Mouse (Mus musculus) kidney, adult 2 months (tissue): Measurements from ENCODE around the gene Cox19. TPM values are rescaled to one million over a fixed set of nuclear protein-coding genes. Genes with fewer than 3 reads are reported as not detected.

Experiments
- DNase-seq: peaks from one replicate; pipeline ENCODE4 v3.0.0; 2021
- H3K27ac ChIP-seq: fragments of 200-500 bp; 2 replicates; pipeline ENCODE4 v1.5.1; 2012; ENCODE audit warnings: low read depth, low read length, control low read depth, inconsistent platforms; ENCODE audit not compliant: insufficient read depth
- H3K27me3 ChIP-seq: fragments of 200-500 bp; replicated peaks from 2 replicates; pipeline ENCODE4 v1.6.1; 2012; ENCODE audit warnings: mild to moderate bottlenecking, moderate library complexity, low read length, inconsistent platforms; ENCODE audit not compliant: control insufficient read depth, insufficient read depth
- H3K36me3 ChIP-seq: fragments of 200-500 bp; 2 replicates; pipeline ENCODE4 v1.6.1; 2012; ENCODE audit warnings: mild to moderate bottlenecking, moderate library complexity, low read length, inconsistent platforms; ENCODE audit not compliant: control insufficient read depth, insufficient read depth
- H3K4me1 ChIP-seq: fragments of 200-500 bp; 2 replicates; pipeline ENCODE4 v1.6.1; 2011; ENCODE audit warnings: low read length; ENCODE audit not compliant: control insufficient read depth, insufficient read depth
- H3K4me3 ChIP-seq: fragments of 200-500 bp; 2 replicates; pipeline ENCODE4 v1.5.1; 2011; ENCODE audit warnings: mild to moderate bottlenecking, low read depth, low read length, control low read depth; ENCODE audit not compliant: insufficient read depth
- CTCF ChIP-seq: fragments of 200-500 bp; conservative IDR thresholded peaks from 2 replicates; pipeline ENCODE4 v1.5.1; 2011; ENCODE audit warnings: low read depth, mild to moderate bottlenecking, control low read depth, low read length, moderate library complexity, mixed read lengths; ENCODE audit not compliant: insufficient read depth, insufficient read length
- POLR2A ChIP-seq: fragments of 200-500 bp; IDR thresholded peaks from one replicate; pipeline ENCODE4 v1.6.1; 2011; ENCODE audit warnings: low read depth, low read length, control low read depth
- WGBS: fragments of 180-500 bp; shearing (Covaris S2); methylation state at CpG from one replicate; pipeline ENCODE4 v1.1.7; 2018; 5-methylcytosine and 5-hydroxymethylcytosine counted together
- polyA plus RNA-seq: library from polyadenylated mRNA; depleted of rRNA; stranded (reverse); fragments of >200 nt; gene quantifications from 2 replicates; pipeline ENCODE4 v1.2.3, GENCODE M21; 2012

Gene Cox19
- polyA plus RNA-seq, 1 experiment, result 114 TPM

- H3K4me3 ChIP-seq, result no peak overlapping the region
- TF ChIP-seq POLR2A, result no peak
- TF ChIP-seq CTCF, result no peak
- WGBS, result 90% methylated on average over 7 of the region's 7 CpGs
- H3K27me3 ChIP-seq, result no peaks in the 10 kb centered on the region
- H3K27ac ChIP-seq, result no peak overlapping the region
- no peaks in the 10 kb centered on the region for H3K36me3 ChIP-seq
- DNase-seq, result no peak
- peaks cover 3% of the 10 kb centered on the region; the same call in 1 of the 2 replicates for H3K4me1 ChIP-seq
Observed at GRCm38 (mm10) chr5:139326986-139327633, 24.1 kb downstream of the Cox19 start.

GRCm38 (mm10) chr5:139326111-139326696 lies 25.0 kb downstream of the Cox19 start:
- WGBS, result 68% methylated on average over 13 of the region's 13 CpGs
- no peak overlapping the region for H3K4me3 ChIP-seq
- H3K27ac ChIP-seq, result no peak overlapping the region
- H3K27me3 ChIP-seq, result no peaks in the 10 kb centered on the region
- H3K4me1 ChIP-seq, result 0 out of 2 replicates have a peak, but pooled peaks cover 3% of the 10 kb centered on the region
- TF ChIP-seq CTCF (no peak), POLR2A (no peak)
- no peaks in the 10 kb centered on the region for H3K36me3 ChIP-seq
- no peak for DNase-seq

GRCm38 (mm10) chr5:139325395-139325966 lies 25.7 kb downstream of the Cox19 start, which contains the start of gene Adap1:
Gene Adap1, minus strand, starts transcription at chr5:139325622.
- H3K27me3 ChIP-seq, result no peaks in the 10 kb centered on the region
- TF ChIP-seq POLR2A (no peak), CTCF (peak; percentile 44)
- H3K4me1 ChIP-seq, result peaks cover 8% of the 10 kb centered on the region; the same call in 1 of the 2 replicates
- DNase-seq, result peak; percentile 63
- H3K4me3 ChIP-seq, result peak within 1 kb of the TSS; percentile 61
- no peaks in the 10 kb centered on the region for H3K36me3 ChIP-seq
- no peak within 1 kb of the TSS for H3K27ac ChIP-seq
- WGBS, result 4% methylated on average over 61 of the region's 61 CpGs

GRCm38 (mm10) chr5:139324691-139325394 lies 26.4 kb downstream of the Cox19 start:
- Histone ChIP-seq H3K4me3 (peak overlapping the region; percentile 61), H3K27me3 (no peaks in the 10 kb centered on the region), H3K27ac (no peak overlapping the region), H3K4me1 (peaks cover 13% of the 10 kb centered on the region), H3K36me3 (no peaks in the 10 kb centered on the region)
- peak; percentile 43 for DNase-seq
- WGBS, result 2% methylated on average over 46 of the region's 62 CpGs
- no peak for TF ChIP-seq POLR2A
- TF ChIP-seq CTCF, result no peak

- no peaks in the 10 kb centered on the region for H3K36me3 ChIP-seq
- peak; percentile 59 for DNase-seq
- TF ChIP-seq POLR2A, result no peak
- no peak; the same call in 1 of the 2 replicates for TF ChIP-seq CTCF
- H3K4me1 ChIP-seq, result peaks cover 17% of the 10 kb centered on the region
- peak overlapping the region; percentile 58 for H3K27ac ChIP-seq
- WGBS, result 41% methylated on average over 5 of the region's 5 CpGs
- H3K4me3 ChIP-seq, result peak overlapping the region; percentile 61; the same call in 1 of the 2 replicates
- H3K27me3 ChIP-seq, result no peaks in the 10 kb centered on the region
Observed at GRCm38 (mm10) chr5:139324045-139324491, 27.1 kb downstream of the Cox19 start.

GRCm38 (mm10) chr5:139323260-139323924 lies 27.8 kb downstream of the Cox19 start:
- 76% methylated on average over 9 of the region's 9 CpGs for WGBS
- peak overlapping the region; percentile 58 for H3K27ac ChIP-seq

More at GRCm38 (mm10) chr5:139323260-139323924, 27.8 kb downstream of the Cox19 start:
- no peaks in the 10 kb centered on the region for H3K27me3 ChIP-seq
- no peak for TF ChIP-seq CTCF
- TF ChIP-seq POLR2A, result no peak
- peaks cover 24% of the 10 kb centered on the region for H3K4me1 ChIP-seq
- no peaks in the 10 kb centered on the region for H3K36me3 ChIP-seq
- no peak overlapping the region for H3K4me3 ChIP-seq
- DNase-seq, result peak; percentile 69
